Mouse (Mus musculus) heart, embryonic 16.5 days (tissue): ENCODE data around the gene Gm21865. TPM values are rescaled to one million over a fixed set of nuclear protein-coding genes. Genes with fewer than 3 reads are reported as not detected.
"Not testable (repeated sequence)": the region's sequence is repeated elsewhere in the genome, so short reads cannot be mapped to it uniquely, and the experiment has no call there.

Experiments
- ATAC-seq: fragments of 200-750 bp; cut with Nextera tagmentation; replicated peaks from 2 replicates; pipeline ENCODE4 v1.8.0; 2017; ENCODE audit warnings: moderate number of reproducible peaks; ENCODE audit not compliant: insufficient read depth, low FRiP score; ENCODE audit errors: extremely low read depth
- H3K27ac ChIP-seq: fragments of 300-500 bp; sonication (generic); 2 replicates; pipeline ENCODE4 v1.5.1; 2014; ENCODE audit warnings: mild to moderate bottlenecking, low read length, control low read depth, moderate library complexity
- H3K27me3 ChIP-seq: fragments of 300-500 bp; sonication (generic); 2 replicates; pipeline ENCODE4 v1.6.1; 2014; ENCODE audit warnings: low read length, mixed read lengths; ENCODE audit not compliant: control insufficient read depth, insufficient read depth
- H3K36me3 ChIP-seq: fragments of 300-500 bp; sonication (generic); 2 replicates; pipeline ENCODE4 v1.6.1; 2014; ENCODE audit not compliant: control insufficient read depth, insufficient read depth
- H3K4me1 ChIP-seq: fragments of 300-500 bp; sonication (generic); 2 replicates; pipeline ENCODE4 v1.6.1; 2014; ENCODE audit warnings: low read length, mixed read lengths; ENCODE audit not compliant: control insufficient read depth, insufficient read depth
- H3K4me2 ChIP-seq: fragments of 300-500 bp; sonication (generic); 2 replicates; pipeline ENCODE4 v1.6.1; 2014; ENCODE audit warnings: low read depth, mild to moderate bottlenecking, control low read depth, low read length
- H3K4me3 ChIP-seq: fragments of 300-500 bp; sonication (generic); 2 replicates; pipeline ENCODE4 v1.5.1; 2014; ENCODE audit warnings: mild to moderate bottlenecking, control low read depth, low read length
- H3K9ac ChIP-seq: fragments of 300-500 bp; sonication (generic); 2 replicates; pipeline ENCODE4 v1.6.1; 2014; ENCODE audit warnings: low read length, control low read depth
- H3K9me3 ChIP-seq: fragments of 300-500 bp; sonication (generic); replicated peaks from 2 replicates; pipeline ENCODE4 v1.6.1; 2016; ENCODE audit warnings: low read length; ENCODE audit not compliant: control insufficient read depth
- WGBS: fragments of 180-500 bp; shearing (Covaris S2); extraction: QIAGEN DNeasy Blood & Tissue Kit; methylation state at CpG from one replicate; pipeline ENCODE4 v1.1.7; 2014; 5-methylcytosine and 5-hydroxymethylcytosine counted together
- polyA plus RNA-seq: library from polyadenylated mRNA; unstranded; fragments of >200 nt; fragmentation: Nextera tagmentation; extraction: Ambion mirVana; gene quantifications from 2 replicates; pipeline ENCODE4 v1.2.1, GENCODE M21; 2015

The Gm21865 gene
- not detected in 2 replicates for polyA plus RNA-seq

DNA sequence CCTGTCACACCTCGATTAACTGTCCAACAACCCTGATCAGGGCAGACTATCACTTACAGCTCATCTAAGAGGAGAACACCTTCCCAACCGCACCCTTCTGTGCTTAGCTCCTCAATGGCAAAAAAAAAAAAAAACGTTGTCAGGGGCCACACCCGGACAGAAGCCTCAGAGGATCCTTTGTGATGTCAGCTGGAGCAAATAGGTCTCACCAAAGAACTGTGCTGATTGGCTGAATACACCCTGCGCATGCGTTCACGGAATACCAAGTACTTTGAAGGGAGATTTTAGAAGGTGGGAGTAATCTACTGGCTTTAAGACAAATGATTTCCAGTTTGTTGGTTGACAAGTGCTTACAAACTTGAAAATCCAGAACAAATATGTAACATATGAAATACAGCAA, at the start of gene Gm21865:
Gene Gm21865, minus strand, starts transcription at position 101 of the 400 bp plus-strand sequence.
- H3K27me3 ChIP-seq, H3K4me3 ChIP-seq, H3K4me1 ChIP-seq, H3K9me3 ChIP-seq, ATAC-seq, H3K9ac ChIP-seq, H3K4me2 ChIP-seq, H3K27ac ChIP-seq, H3K36me3 ChIP-seq: not testable (repeated sequence)
- 40% methylated on average over 1 of the region's 7 CpGs for WGBS

Other genes starting within 250 kb of the Gm21865 start
- not detected in 2 replicates for gene Gm21882, start 64.6 kb upstream of the Gm21865 start, polyA plus RNA-seq